Mouse (Mus musculus) CD4-positive naive resting alpha-beta T cell, adult 57 days (primary cell): ENCODE results near the gene Ccdc88a. TPM values are rescaled to one million over a fixed set of nuclear protein-coding genes. Genes with fewer than 3 reads are reported as not detected.

Source experiments
- total RNA-seq: library from RNA; stranded (reverse); gene quantifications from one replicate; pipeline ENCODE4 v1.2.4, GENCODE M21; 2023

The Ccdc88a gene
- total RNA-seq: 4.3 TPM

GRCm38 (mm10) chr11:29373396-29374273 lies at the start of gene Ccdc88a:
TSS of gene Ccdc88a (plus strand) at chr11:29373658.

GRCm38 (mm10) chr11:29514682-29515412 lies 141.4 kb downstream of the Ccdc88a start, which contains the start of gene Prorsd1:
TSS of gene Prorsd1 (minus strand) at chr11:29515033.

GRCm38 (mm10) chr11:29525988-29526794 lies 152.7 kb downstream of the Ccdc88a start, which contains the start of gene Mtif2:
TSS of gene Mtif2 (plus strand) at chr11:29526408.

GRCm38 (mm10) chr11:29547752-29548503 lies 174.5 kb downstream of the Ccdc88a start, which contains the start of the genes Clhc1 and Rps27a:
TSS of gene Clhc1 (plus strand) at chr11:29547950.
TSS of gene Rps27a (minus strand) at chr11:29548109.

Other genes with a start within 250 kb of the Ccdc88a start
- 36.8 TPM for gene Pnpt1, start 242.9 kb upstream of the Ccdc88a start, total RNA-seq
- gene Ppp4r3b, start 200.8 kb upstream of the Ccdc88a start, total RNA-seq: 106 TPM
- 22.7 TPM for gene Cfap36, start 126.2 kb upstream of the Ccdc88a start, total RNA-seq
- gene Prorsd1, start 141.4 kb downstream of the Ccdc88a start, total RNA-seq: 21.6 TPM
- 21.7 TPM for gene Mtif2, start 152.8 kb downstream of the Ccdc88a start, total RNA-seq
- 0.98 TPM for gene Clhc1, start 174.3 kb downstream of the Ccdc88a start, total RNA-seq
- 2,038 TPM for gene Rps27a, start 174.5 kb downstream of the Ccdc88a start, total RNA-seq